In the genomic region with DNA sequence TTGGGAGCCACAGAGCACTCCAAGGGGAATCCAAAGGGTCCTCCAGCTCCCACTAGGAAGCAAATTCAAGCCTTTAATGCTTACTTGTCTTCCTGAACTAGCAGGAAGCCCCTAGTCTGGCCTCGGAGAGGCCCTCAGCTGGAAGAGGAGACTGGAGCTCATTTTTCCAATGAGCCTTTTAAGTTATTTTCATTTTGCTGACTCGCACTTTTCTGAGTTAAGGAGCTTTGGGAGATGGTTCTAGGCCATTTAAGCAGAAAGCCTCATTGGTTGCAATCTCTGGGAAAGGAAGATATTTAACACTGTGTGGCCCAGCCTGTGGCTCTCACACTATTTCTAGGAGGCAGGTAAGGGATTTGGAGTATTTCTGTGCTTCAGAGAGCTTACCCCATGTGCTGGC, we compare ENCODE assay signal across 15 mouse cellular contexts.
"Had no signal": no experiment of that assay in that cellular context is flagged by ENCODE, and none has a peak within 500 bp of the region (broad histone marks: within the 10 kb centered on the region; RNA-seq: fewer than 3 reads in every experiment).

No protein-coding gene starts in this region.

- H3K27ac ChIP-seq: neural tube, embryonic 15.5 days; stomach, embryonic 15.5 days; stomach, postnatal 0 days had no signal

- H3K4me3 ChIP-seq: neural tube, embryonic 15.5 days; stomach, embryonic 15.5 days had no signal

- DNase-seq: retina, postnatal 1 day; right cerebral cortex, adult 18-20 months; right cerebral cortex, postnatal 14 days; right cerebral cortex, postnatal 25 days; right cerebral cortex, postnatal 4 days; spleen, adult 18-20 months; thymus, adult 18-20 months; thymus, adult 2 months; thymus, postnatal 14 days; thymus, postnatal 25 days; thymus, postnatal 36 days; thymus, postnatal 4 days had no signal

- H3K36me3 ChIP-seq: neural tube, embryonic 15.5 days; stomach, embryonic 15.5 days had no signal

- H3K4me1 ChIP-seq: stomach, embryonic 15.5 days had no signal

- H3K9me3 ChIP-seq: neural tube, embryonic 15.5 days; stomach, embryonic 15.5 days had no signal

- H3K27me3 ChIP-seq: neural tube, embryonic 15.5 days; stomach, embryonic 15.5 days had no signal

- H3K9ac ChIP-seq: neural tube, embryonic 15.5 days; stomach, embryonic 15.5 days had no signal

- H3K4me2 ChIP-seq: neural tube, embryonic 15.5 days; stomach, embryonic 15.5 days had no signal
